Mouse (Mus musculus) v-Abl transformed pro-B cells (cell line): ENCODE results near the gene Wfdc15a.
"Not testable (repeated sequence)": the region's sequence is repeated elsewhere in the genome, so short reads cannot be mapped to it uniquely, and the experiment has no call there.

ENCODE experiments used
- in situ Hi-C, 2 experiments: fragments of 400-800 bp; cut with MboI; formaldehyde crosslinking; loops; one replicate each; pipeline ENCODE4 v1.15.1; 2025; ENCODE audit not compliant: unreplicated experiment in 2 of 2

Wfdc15a gene

GRCm38 (mm10) chr2:164199626-164200327 lies at the start of gene Wfdc15a:
Wfdc15a (minus strand) TSS chr2:164200130.
- in situ Hi-C loops: loop anchor here in 1 of 2 experiments (25.0 kb wide), 1 partner anchor 337 kb away; the partner anchor contains the start of gene Kcnk15

- in situ Hi-C loops: no loop called here
These were observed 38.4 kb upstream of the Wfdc15a start, which contains the start of gene Svs2 for GRCm38 (mm10) chr2:164238366-164238765. Svs2 (minus strand) TSS chr2:164238466.

DNA sequence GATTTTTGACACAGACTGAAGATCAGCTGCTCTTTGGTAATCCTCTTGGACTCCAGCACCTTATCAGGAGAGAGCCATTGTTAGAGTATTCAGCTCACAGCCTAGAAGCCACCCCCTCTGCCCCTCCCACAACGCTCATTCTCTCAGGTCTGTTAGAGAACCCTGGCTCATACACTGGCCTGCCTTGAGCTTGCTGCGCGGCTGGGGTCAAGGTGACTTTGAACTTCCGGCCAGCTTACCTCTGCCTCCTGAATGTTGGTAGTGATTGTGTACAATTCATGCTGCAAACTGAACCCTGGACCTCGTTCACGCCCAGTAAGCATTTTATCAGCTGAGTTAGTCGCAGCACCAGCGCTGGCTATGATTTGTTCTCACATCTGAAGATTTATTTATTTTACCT lies 32.7 kb upstream of the Wfdc15a start:
- in situ Hi-C loops: no loop called here

- in situ Hi-C loops: no loop called here
These were observed 28.6 kb upstream of the Wfdc15a start for GRCm38 (mm10) chr2:164228361-164229070.

DNA sequence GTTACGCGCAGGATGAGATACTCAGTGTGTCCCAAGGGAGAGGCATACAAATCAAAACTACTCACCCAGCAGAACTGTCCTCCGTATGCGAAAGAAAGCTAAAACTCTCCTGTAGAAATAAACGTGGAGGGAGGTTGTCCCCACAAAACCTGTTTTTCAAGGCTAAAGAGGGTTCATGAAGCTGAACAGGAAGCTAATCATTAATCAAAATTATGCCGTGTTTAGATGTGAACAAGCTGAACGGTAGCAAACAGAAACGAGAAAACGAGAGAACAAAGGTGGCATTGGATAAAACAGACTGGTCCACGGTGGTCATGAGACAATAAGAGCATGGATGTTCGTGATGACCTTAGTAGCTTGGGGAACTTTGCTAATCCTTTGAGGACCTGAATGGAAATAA lies 21.6 kb upstream of the Wfdc15a start, which contains the start of gene Wfdc15b:
Wfdc15b (minus strand) TSS at position 139 of the 400 bp plus-strand sequence.
- in situ Hi-C loops: no loop called here

DNA sequence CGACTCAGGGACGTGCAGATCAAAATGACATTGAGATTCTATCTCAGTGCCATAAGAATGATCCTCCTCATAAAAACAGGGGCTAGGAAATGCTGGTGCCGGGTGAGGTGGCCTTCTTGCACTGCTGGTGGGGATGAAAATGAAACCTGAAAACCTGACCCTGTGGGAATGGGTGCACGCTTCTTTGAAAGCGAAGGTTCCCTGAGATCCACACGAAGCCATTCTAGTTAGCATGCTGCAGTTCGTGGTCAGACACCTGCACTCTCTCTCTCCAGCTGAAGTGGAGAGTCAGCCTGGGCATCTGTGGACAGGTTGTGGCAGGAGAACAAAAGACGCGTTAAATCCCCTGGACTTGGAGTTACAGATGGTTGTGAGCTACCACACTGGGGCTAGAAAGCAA lies 19.4 kb upstream of the Wfdc15a start:
- in situ Hi-C loops: no loop called here

- in situ Hi-C loops: no loop called here
These were observed 12.8 kb upstream of the Wfdc15a start for GRCm38 (mm10) chr2:164212711-164213110.

DNA sequence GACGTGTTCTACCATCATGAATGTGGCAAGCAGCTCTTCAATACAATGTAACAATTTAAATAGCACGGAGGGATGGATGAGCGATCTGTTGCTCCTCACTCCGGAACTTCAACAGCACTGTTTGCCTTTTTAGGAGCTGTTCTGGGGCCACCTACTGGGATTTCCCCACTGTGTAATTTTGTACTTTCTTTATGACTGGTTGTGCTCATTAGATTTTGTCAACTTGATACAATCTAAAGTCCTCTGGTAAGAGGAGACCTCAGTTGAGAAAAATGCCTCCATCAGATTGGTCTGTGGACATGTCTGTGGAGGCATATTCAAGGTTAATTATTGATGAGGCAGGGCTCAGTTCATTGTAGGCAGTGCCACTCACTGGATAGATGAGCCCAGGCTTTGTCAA lies 11.0 kb upstream of the Wfdc15a start:
- in situ Hi-C loops: no loop called here

- in situ Hi-C loops: no loop called here
These were observed 6.7 kb upstream of the Wfdc15a start for GRCm38 (mm10) chr2:164206676-164207075.

DNA sequence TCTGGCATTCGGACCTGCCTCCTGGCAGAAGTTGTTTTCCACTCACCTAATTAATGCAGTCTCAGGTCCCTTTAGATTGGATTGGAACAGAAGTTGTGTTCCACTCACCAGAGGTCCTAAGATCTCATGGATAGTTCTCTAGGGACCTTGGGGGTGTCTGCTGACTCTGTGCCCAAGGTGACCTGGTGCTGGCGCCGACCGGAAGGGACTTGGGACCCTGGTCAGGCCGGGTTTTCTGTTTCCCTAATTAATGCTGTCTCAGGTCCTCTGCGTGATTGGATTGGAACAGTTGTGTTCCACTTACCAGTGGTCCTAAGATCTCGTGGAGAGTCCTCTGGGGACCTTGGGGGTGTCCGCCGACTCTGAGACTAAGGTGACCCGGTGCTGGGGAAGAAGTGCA lies 6.1 kb upstream of the Wfdc15a start:
- in situ Hi-C loops: not testable (repeated sequence)

- in situ Hi-C loops: loop anchor here in 1 of 2 experiments (25.0 kb wide), 1 partner anchor 334 kb away; the partner anchor contains the start of gene Kcnk15
These were observed 3.3 kb downstream of the Wfdc15a start for GRCm38 (mm10) chr2:164196700-164196990.

GRCm38 (mm10) chr2:164195971-164196699 lies 3.8 kb downstream of the Wfdc15a start:
- in situ Hi-C loops: loop anchor here in 1 of 2 experiments (25.0 kb wide), 1 partner anchor 334 kb away; the partner anchor contains the start of gene Kcnk15

- in situ Hi-C loops: loop anchor here in 1 of 2 experiments (25.0 kb wide), 1 partner anchor 333 kb away; the partner anchor contains the start of gene Kcnk15
These were observed 4.8 kb downstream of the Wfdc15a start for GRCm38 (mm10) chr2:164194959-164195630.

GRCm38 (mm10) chr2:164192279-164192678 lies 7.7 kb downstream of the Wfdc15a start:
- in situ Hi-C loops: loop anchor here in 1 of 2 experiments (25.0 kb wide), 1 partner anchor 330 kb away; the partner anchor contains the start of gene Kcnk15

GRCm38 (mm10) chr2:164190576-164190975 lies 9.4 kb downstream of the Wfdc15a start, which contains the start of gene Wfdc12:
Wfdc12 (minus strand) TSS chr2:164190608.
- in situ Hi-C loops: loop anchor here in 1 of 2 experiments (25.0 kb wide), 1 partner anchor 328 kb away; the partner anchor contains the start of gene Kcnk15

DNA sequence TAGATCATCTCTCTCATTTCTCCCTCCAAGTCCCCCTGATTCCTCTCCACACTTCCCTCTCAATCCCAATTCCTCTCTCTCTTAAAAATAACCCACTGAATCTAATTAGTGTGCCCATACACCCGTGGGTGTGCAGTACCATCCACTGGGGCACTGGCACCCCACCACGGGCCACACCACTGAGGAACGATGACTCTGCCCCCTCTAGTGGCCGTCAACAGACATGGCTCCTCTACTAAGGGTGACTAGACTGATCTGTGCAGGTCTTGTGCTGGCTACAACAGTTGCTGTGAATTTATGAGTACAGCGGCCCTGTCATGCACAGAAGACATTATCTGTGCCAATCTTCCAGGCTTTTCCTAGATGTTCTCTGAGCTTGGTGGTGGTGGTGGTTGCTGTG lies 11.2 kb downstream of the Wfdc15a start:
- in situ Hi-C loops: loop anchor here (10.0 to 25.0 kb wide), 2 partner anchors 196 to 326 kb away; partner anchors contain the start of genes Kcnk15 (in 1 of the 2) and Slpi (in 1 of the 2)

DNA sequence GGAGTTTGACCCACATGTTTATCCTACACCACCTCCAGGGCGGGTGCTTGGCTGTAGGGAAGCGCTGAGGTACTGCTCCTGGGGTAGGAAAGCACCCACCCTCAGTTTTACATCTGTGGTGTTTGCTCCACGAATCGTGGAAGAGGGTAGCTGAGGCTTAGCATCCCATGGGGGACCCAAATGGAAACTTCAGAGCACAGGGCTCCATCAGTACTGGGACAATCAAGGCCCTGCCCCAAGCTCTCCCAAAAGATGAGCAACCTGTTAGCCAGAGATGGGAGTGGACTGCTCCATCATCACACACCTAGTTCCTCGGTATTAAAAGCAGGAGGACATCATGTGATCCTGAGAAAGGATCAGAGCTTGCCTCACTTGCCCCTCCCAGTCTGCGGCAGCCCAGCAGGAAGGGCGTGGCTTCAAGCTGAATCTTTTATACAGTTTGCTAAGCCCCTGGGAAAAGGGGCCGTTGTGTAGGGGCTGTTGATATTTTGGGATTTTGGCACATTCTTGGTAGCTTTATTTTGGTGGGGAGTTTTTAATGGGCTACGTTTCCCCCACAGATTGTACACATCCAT lies 15.7 kb downstream of the Wfdc15a start:
- in situ Hi-C loops: loop anchor here (10.0 to 25.0 kb wide), 2 partner anchors 201 to 322 kb away; partner anchors contain the start of genes Kcnk15 (in 1 of the 2) and Slpi (in 1 of the 2)

DNA sequence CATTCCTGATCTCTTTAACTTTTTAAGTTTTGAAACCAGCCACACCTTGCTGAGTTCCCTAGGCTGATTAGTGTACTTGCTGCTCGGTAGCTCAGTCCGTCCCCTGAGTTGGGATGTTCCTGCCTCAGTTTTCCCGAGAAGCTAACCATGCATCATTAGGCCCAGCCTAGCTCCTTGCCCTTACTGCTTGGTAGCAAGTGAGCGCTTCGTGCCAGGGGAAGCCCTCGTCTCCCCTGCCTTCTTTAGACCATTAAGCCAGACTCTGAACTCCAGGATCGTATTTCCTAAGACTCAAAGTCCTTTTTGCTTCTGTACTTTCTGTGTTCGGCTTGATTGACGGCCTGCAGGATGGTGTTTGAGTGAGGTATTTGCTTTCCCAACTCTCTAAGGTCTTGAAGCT lies 16.6 kb downstream of the Wfdc15a start:
- in situ Hi-C loops: loop anchor here (10.0 to 25.0 kb wide), 2 partner anchors 201 to 321 kb away; partner anchors contain the start of genes Kcnk15 (in 1 of the 2) and Slpi (in 1 of the 2)

DNA sequence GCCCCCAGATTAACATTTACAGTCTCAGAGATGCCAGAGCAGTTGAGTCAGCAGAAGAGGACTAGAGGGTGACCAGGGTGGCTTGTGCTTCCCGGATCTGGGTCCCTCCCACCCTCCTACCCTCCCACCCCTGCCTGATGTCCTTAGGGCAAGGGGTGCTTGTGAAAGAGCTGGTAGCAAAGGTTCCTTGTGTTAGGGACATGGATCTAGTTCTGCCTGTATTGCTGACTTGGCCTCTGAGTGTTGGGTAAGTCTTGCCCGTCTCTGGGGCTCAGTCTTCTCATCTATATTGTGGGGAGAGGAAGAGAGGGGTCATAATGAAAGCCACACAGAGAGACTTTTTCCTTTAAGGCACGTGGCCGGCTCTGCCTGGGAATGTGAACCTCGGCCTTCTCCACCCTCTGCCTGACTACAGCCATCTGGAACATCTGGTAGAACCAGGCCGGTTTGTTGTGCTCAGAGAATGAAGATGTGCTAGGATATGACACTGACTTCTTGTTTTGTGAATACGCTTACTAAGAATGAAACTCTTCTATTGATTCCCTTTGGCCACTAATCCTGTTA lies 17.2 kb downstream of the Wfdc15a start, which contains the start of gene Wfdc5:
Wfdc5 (minus strand) TSS at position 51 of the 564 bp plus-strand sequence.
- in situ Hi-C loops: loop anchor here (10.0 to 25.0 kb wide), 2 partner anchors 202 to 320 kb away; partner anchors contain the start of genes Kcnk15 (in 1 of the 2) and Slpi (in 1 of the 2)
